Mouse (Mus musculus) lung, postnatal 36 days (tissue): ENCODE results near the gene Ppp1r12a.

Experiments used
- DNase-seq: peaks from one replicate; pipeline ENCODE4 v3.0.0; 2022; ENCODE audit warnings: mixed read lengths

The Ppp1r12a gene

GRCm38 (mm10) chr10:108292651-108293050 lies 130.7 kb downstream of the Ppp1r12a start:
- DNase-seq = no peak

- no peak for DNase-seq
These were observed 131.7 kb downstream of the Ppp1r12a start for GRCm38 (mm10) chr10:108293620-108294195.

- DNase-seq = no peak
These were observed 132.8 kb downstream of the Ppp1r12a start for GRCm38 (mm10) chr10:108294766-108295165.

- DNase-seq = no peak
These were observed 134.5 kb downstream of the Ppp1r12a start for GRCm38 (mm10) chr10:108296446-108296845.

GRCm38 (mm10) chr10:108298261-108298660 lies 136.3 kb downstream of the Ppp1r12a start:
- DNase-seq = no peak

- DNase-seq = no peak
These were observed 137.0 kb downstream of the Ppp1r12a start for GRCm38 (mm10) chr10:108298841-108299545.

GRCm38 (mm10) chr10:108299828-108300227 lies 137.8 kb downstream of the Ppp1r12a start:
- DNase-seq = peak; percentile 4

GRCm38 (mm10) chr10:108300843-108301242 lies 138.8 kb downstream of the Ppp1r12a start:
- DNase-seq = peak; percentile 92

- no peak for DNase-seq
These were observed 145.8 kb downstream of the Ppp1r12a start for GRCm38 (mm10) chr10:108307772-108308171.

- no peak for DNase-seq
These were observed 148.2 kb downstream of the Ppp1r12a start for GRCm38 (mm10) chr10:108310195-108310594.

- DNase-seq = no peak
These were observed 149.4 kb downstream of the Ppp1r12a start for GRCm38 (mm10) chr10:108311396-108311795.

- DNase-seq = no peak
These were observed 151.9 kb downstream of the Ppp1r12a start for GRCm38 (mm10) chr10:108313845-108314244.

GRCm38 (mm10) chr10:108314396-108314795 lies 152.4 kb downstream of the Ppp1r12a start:
- no peak for DNase-seq

GRCm38 (mm10) chr10:108315236-108315635 lies 153.2 kb downstream of the Ppp1r12a start:
- no peak for DNase-seq

- no peak for DNase-seq
These were observed 166.4 kb downstream of the Ppp1r12a start for GRCm38 (mm10) chr10:108328356-108328755.

- DNase-seq = no peak
These were observed 167.0 kb downstream of the Ppp1r12a start for GRCm38 (mm10) chr10:108328983-108329382.

- no peak for DNase-seq
These were observed 167.8 kb downstream of the Ppp1r12a start for GRCm38 (mm10) chr10:108329771-108330170.

GRCm38 (mm10) chr10:108330964-108331363 lies 169.0 kb downstream of the Ppp1r12a start:
- no peak for DNase-seq

GRCm38 (mm10) chr10:108331784-108332561 lies 170.0 kb downstream of the Ppp1r12a start, which contains the start of gene Pawr:
Gene Pawr, plus strand, starts transcription at chr10:108332121.
- peak; percentile 84 for DNase-seq

GRCm38 (mm10) chr10:108332571-108333541 lies 170.9 kb downstream of the Ppp1r12a start:
- DNase-seq = peak; percentile 63

GRCm38 (mm10) chr10:108333642-108334041 lies 171.6 kb downstream of the Ppp1r12a start:
- peak; percentile 39 for DNase-seq
